Mouse (Mus musculus) ovary, adult 2 months (tissue): ENCODE data around the gene Ntsr2. TPM values are rescaled to one million over a fixed set of nuclear protein-coding genes. Genes with fewer than 3 reads are reported as not detected.

Experiments
- polyA plus RNA-seq: library from polyadenylated mRNA; depleted of rRNA; stranded (reverse); fragments of >200 nt; gene quantifications from 2 replicates; pipeline ENCODE4 v1.2.3, GENCODE M21; 2012; rRNA removed

Ntsr2 gene
- polyA plus RNA-seq: 2.9 and 4.9 TPM in 2 replicates

GRCm38 (mm10) chr12:16653332-16654093 is at the start of gene Ntsr2:
Gene Ntsr2, plus strand, starts transcription at chr12:16653382.

GRCm38 (mm10) chr12:16610936-16611335 is 42.2 kb upstream of the Ntsr2 start, which contains the start of gene Lpin1:
Gene Lpin1, minus strand, starts transcription at chr12:16610966.

Other genes with a start within 250 kb of the Ntsr2 start
- gene Lpin1, start 42.4 kb upstream of the Ntsr2 start, polyA plus RNA-seq: 15.9 and 17.4 TPM in 2 replicates
- 306 and 348 TPM in 2 replicates for gene Greb1, start 147.5 kb downstream of the Ntsr2 start, polyA plus RNA-seq
- 25.3 and 31.2 TPM in 2 replicates for gene E2f6, start 157.6 kb downstream of the Ntsr2 start, polyA plus RNA-seq
- gene Rock2, start 241.5 kb downstream of the Ntsr2 start, polyA plus RNA-seq: 3.9 and 4.0 TPM in 2 replicates